Mouse (Mus musculus): ENCODE results near the gene Arid3b. TPM values are rescaled to one million over a fixed set of nuclear protein-coding genes. Genes with fewer than 3 reads are reported as not detected.

Arid3b gene
- polyA plus RNA-seq, 1 experiment from 2014 or later, result 56.8 TPM

DNA sequence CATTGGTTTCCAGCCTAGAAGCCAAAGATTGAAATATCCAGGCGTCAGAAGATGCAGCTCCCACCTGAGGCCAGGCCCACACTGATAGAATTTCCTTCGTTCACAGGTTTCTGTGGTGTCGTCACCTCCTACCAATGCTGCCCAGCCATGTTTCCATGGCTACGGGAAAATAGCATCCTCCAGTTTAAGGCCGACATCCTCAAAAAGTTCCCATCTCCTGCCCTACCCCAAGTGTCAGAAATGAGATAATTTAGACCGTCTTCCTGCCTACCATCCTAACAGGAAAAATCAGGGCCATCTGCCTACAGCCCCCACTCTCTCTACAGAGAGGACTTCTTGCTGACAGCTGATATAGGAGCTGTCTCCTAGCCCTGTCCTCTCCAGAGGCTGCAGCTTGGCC lies 70.2 kb downstream of the Arid3b start:
- Histone ChIP-seq H3K27ac (peak overlapping the region; percentile 99; the same call in 1 of the 2 replicates), H3K4me1 (peaks cover 41% of the 10 kb centered on the region), H3K4me3 (peak overlapping the region; percentile 90), H3K36me3 (peaks cover 6% of the 10 kb centered on the region), H3K27me3 (ENCODE audit: low read depth, poor library complexity, severe bottlenecking) (peaks cover 6% of the 10 kb centered on the region; the same call in 1 of the 2 replicates), H3K9me3 (replicated peaks) (no peaks in the 10 kb centered on the region)
- no peak for DNase-seq (ENCODE audit: low spot score)
- WGBS, result 43% methylated on average over 6 of the region's 6 CpGs

DNA sequence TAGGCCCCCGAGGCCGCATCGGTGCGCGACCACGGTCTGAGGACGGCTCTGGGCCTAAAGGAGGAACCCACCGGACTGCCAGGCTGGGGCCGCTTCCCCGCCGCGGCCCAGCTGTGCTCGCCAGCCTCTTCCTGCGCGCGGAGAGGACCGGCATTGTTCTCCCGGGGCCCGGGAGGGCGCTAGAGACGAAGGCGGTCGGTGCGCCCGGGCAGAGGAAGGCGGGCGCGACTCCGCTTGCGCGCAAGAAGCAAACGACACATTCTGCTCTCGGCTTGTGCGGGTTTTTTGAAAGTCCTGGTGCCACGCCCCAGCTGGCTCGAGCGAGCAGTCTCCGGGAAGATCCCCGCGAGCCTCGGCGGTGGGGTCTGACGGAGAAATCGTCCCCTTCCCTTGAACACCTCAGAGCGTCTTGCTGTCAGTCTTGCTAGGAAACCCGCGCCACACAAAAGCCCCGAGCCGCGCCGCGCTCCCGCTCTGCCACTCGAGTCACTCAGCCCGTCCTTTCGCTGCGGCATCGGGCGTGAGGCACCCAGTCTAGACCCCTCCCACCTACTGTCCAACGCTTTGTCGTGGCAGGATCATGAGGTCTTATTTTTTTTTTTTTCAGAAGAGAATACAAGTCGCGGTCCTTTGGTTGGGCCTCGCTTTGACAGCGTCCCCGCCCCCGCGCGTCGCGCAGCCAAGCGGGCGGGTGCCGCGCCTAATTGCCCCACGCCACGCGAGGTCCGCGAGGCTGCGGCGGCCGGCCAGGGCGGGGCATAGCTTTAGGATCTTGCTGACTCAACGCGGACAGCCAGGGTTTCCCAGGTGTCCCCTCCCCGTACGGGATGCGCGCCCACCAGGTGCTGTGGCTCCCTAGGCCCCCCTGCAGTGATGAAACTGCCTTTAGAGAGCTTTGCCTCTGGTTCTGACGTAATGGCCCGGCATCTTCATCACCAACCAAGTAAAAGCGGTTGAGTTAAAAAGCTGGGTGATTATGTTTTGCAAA lies 70.9 kb downstream of the Arid3b start, which contains the start of gene Clk3:
Gene Clk3 (minus strand): TSS at position 497 of the 988 bp plus-strand sequence.
- Histone ChIP-seq H3K9me3 (replicated peaks) (no peaks in the 10 kb centered on the region), H3K4me1 (peaks cover 41% of the 10 kb centered on the region), H3K27ac (peak within 1 kb of the TSS; percentile 99), H3K36me3 (peaks cover 14% of the 10 kb centered on the region), H3K27me3 (ENCODE audit: low read depth, poor library complexity, severe bottlenecking) (peaks cover 6% of the 10 kb centered on the region; the same call in 1 of the 2 replicates), H3K4me3 (peak within 1 kb of the TSS; percentile 90)
- WGBS, result under 1% methylated on average over 93 of the region's 93 CpGs
- DNase-seq (ENCODE audit: low spot score), result peak; percentile 73

- 0% methylated on average over 45 of the region's 45 CpGs for WGBS
- Histone ChIP-seq H3K4me1 (peaks cover 41% of the 10 kb centered on the region), H3K9me3 (replicated peaks) (no peaks in the 10 kb centered on the region), H3K27ac (peak overlapping the region; percentile 99), H3K36me3 (peaks cover 21% of the 10 kb centered on the region), H3K4me3 (peak overlapping the region; percentile 90), H3K27me3 (ENCODE audit: low read depth, poor library complexity, severe bottlenecking) (peaks cover 6% of the 10 kb centered on the region; the same call in 1 of the 2 replicates)
- DNase-seq (ENCODE audit: low spot score), result peak; percentile 98
These were observed 71.6 kb downstream of the Arid3b start for GRCm38 (mm10) chr9:57764974-57765363.

GRCm38 (mm10) chr9:57764147-57764973 lies 72.2 kb downstream of the Arid3b start:
- peaks cover 41% of the 10 kb centered on the region for H3K4me1 ChIP-seq
- H3K27ac ChIP-seq, result peak overlapping the region; percentile 99
- peaks cover 6% of the 10 kb centered on the region; the same call in 1 of the 2 replicates for H3K27me3 ChIP-seq (ENCODE audit: low read depth, poor library complexity, severe bottlenecking)
- under 1% methylated on average over 57 of the region's 57 CpGs for WGBS
- H3K9me3 ChIP-seq (replicated peaks), result no peaks in the 10 kb centered on the region
- no peak for DNase-seq (ENCODE audit: low spot score)
- H3K4me3 ChIP-seq, result peak overlapping the region; percentile 90
- H3K36me3 ChIP-seq, result peaks cover 27% of the 10 kb centered on the region

DNA sequence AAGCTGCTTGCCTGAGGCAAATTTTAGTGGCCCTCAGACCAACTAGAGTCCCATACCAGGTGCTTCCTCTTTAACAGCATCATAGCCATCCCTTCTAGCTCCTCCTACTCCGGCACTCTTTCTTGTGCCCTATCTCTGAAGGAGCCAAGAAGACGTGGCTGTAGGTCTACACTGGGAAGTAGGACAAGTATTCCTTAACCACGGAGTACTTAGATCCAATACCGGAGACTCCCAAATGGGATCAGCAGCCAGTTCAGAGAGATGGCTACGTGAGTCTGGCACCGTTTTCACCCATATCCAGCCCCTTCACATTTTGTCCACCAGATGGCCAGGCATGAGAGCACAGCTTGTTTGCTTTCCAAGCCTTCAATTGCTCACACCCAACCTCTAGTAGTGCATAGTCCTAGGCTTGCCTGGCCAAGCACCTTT lies 74.0 kb downstream of the Arid3b start:
- no peak overlapping the region for H3K27ac ChIP-seq
- H3K4me1 ChIP-seq, result peaks cover 41% of the 10 kb centered on the region
- peaks cover 45% of the 10 kb centered on the region for H3K36me3 ChIP-seq
- H3K27me3 ChIP-seq (ENCODE audit: low read depth, poor library complexity, severe bottlenecking), result peaks cover 6% of the 10 kb centered on the region; the same call in 1 of the 2 replicates
- DNase-seq (ENCODE audit: low spot score), result no peak
- H3K4me3 ChIP-seq, result peak overlapping the region; percentile 8; the same call in 1 of the 2 replicates
- H3K9me3 ChIP-seq (replicated peaks), result no peaks in the 10 kb centered on the region
- WGBS, result 73% methylated on average over 6 of the region's 6 CpGs

DNA sequence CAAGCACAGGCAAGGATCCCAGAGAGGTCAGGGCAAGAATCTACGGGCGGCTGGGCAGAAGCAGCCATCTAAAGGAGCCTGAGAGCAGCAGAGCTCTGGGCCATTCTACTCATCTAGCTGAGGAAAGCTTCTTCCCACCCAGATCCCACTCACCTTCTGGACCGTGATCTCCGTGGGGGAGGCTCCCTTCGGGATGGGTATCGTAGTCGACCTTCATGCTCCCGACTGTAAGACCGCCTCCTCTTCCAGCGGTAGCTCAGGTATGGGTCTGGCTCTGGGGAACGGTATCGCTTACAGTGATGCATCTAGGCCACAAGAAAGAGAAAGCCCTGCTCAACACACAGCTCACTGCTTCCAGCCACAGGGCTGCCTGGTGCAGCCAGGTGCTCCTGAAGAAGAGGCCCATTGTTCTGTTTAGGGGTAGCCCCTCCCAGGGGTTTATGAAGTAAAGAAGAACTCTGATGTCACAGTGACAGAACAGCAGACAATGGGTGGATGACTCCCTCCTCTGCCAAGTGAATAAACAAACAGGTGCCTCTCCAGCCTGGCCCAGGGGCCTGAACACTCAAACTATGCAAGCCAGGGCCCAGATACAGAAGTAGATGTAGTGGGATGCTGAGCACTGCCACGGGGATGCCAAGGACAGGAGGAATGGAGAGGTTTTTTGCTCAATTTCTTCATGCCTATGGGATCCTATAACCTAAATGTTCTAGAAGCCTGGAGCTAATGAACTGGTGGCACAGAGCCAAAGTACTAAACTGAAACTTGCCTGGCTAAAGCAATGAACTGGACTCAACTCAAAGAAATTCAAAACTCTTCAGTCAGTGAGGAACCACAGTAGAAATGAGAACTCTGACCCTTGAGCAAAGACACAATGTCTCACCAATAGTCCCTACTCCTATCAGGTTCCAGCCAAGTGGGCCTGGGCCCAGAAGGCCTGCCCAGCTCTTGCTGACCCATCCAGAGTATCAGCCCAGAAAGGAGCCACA lies 74.7 kb downstream of the Arid3b start:
- WGBS, result 95% methylated on average over 13 of the region's 13 CpGs
- Histone ChIP-seq H3K9me3 (replicated peaks) (no peaks in the 10 kb centered on the region), H3K4me1 (peaks cover 41% of the 10 kb centered on the region), H3K27me3 (ENCODE audit: low read depth, poor library complexity, severe bottlenecking) (0 out of 2 replicates have a peak, but pooled peaks cover under 1% of the 10 kb centered on the region), H3K4me3 (0 out of 2 replicates have a peak overlapping the region, but pooled peaks have one; percentile 8), H3K36me3 (peaks cover 52% of the 10 kb centered on the region), H3K27ac (no peak overlapping the region)
- DNase-seq (ENCODE audit: low spot score), result no peak

GRCm38 (mm10) chr9:57760416-57761146 lies 76.0 kb downstream of the Arid3b start:
- DNase-seq (ENCODE audit: low spot score), result no peak
- Histone ChIP-seq H3K4me3 (no peak overlapping the region), H3K9me3 (replicated peaks) (no peaks in the 10 kb centered on the region), H3K27ac (no peak overlapping the region), H3K4me1 (peaks cover 33% of the 10 kb centered on the region), H3K36me3 (peaks cover 62% of the 10 kb centered on the region), H3K27me3 (ENCODE audit: low read depth, poor library complexity, severe bottlenecking) (no peaks in the 10 kb centered on the region)
- 96% methylated on average over 24 of the region's 24 CpGs for WGBS

DNA sequence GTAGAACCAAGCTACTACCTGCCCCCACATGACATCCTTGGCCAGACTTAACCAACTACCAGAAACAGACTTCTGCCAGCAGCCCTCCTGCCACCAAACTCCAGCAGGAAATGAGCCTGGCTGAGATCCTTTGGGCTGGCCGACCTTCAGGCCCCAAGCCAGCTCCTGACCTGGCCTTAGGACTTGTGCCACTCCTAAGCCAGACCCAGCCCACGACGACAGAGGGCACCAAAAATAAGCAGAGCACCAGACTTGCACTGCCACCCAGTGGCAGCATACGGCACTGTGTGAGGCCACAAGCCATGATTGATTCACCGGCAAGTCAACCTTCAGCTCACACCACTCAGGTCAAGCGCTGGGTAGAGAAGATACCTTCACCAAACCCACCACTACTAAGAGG lies 77.3 kb downstream of the Arid3b start:
- no peaks in the 10 kb centered on the region for H3K27me3 ChIP-seq (ENCODE audit: low read depth, poor library complexity, severe bottlenecking)
- WGBS, result 40% methylated on average over 6 of the region's 6 CpGs
- no peaks in the 10 kb centered on the region for H3K9me3 ChIP-seq (replicated peaks)
- H3K4me1 ChIP-seq, result peaks cover 25% of the 10 kb centered on the region
- H3K27ac ChIP-seq, result no peak overlapping the region
- peaks cover 75% of the 10 kb centered on the region for H3K36me3 ChIP-seq
- peak; percentile 64 for DNase-seq (ENCODE audit: low spot score)
- no peak overlapping the region for H3K4me3 ChIP-seq

- H3K27ac ChIP-seq, result no peak overlapping the region
- no peak overlapping the region for H3K4me3 ChIP-seq
- peaks cover 17% of the 10 kb centered on the region for H3K4me1 ChIP-seq
- DNase-seq (ENCODE audit: low spot score), result no peak
- no peaks in the 10 kb centered on the region for H3K9me3 ChIP-seq (replicated peaks)
- WGBS, result 91% methylated on average over 22 of the region's 22 CpGs
- H3K27me3 ChIP-seq (ENCODE audit: low read depth, poor library complexity, severe bottlenecking), result no peaks in the 10 kb centered on the region
- peaks cover 83% of the 10 kb centered on the region for H3K36me3 ChIP-seq
These were observed 78.1 kb downstream of the Arid3b start for GRCm38 (mm10) chr9:57758528-57758927.

- Histone ChIP-seq H3K4me1 (peaks cover 8% of the 10 kb centered on the region), H3K9me3 (replicated peaks) (no peaks in the 10 kb centered on the region), H3K27ac (no peak overlapping the region), H3K27me3 (ENCODE audit: low read depth, poor library complexity, severe bottlenecking) (no peaks in the 10 kb centered on the region), H3K36me3 (peaks cover 92% of the 10 kb centered on the region), H3K4me3 (no peak overlapping the region)
- no peak for DNase-seq (ENCODE audit: low spot score)
- WGBS, result 84% methylated on average over 3 of the region's 3 CpGs
These were observed 79.0 kb downstream of the Arid3b start for GRCm38 (mm10) chr9:57757578-57757977.

- WGBS, result 92% methylated on average over 7 of the region's 7 CpGs
- no peak overlapping the region for H3K4me3 ChIP-seq
- 0 out of 2 replicates have a peak overlapping the region, but pooled peaks have one; percentile 34 for H3K27ac ChIP-seq
- peaks cover 100% of the 10 kb centered on the region for H3K36me3 ChIP-seq
- no peaks in the 10 kb centered on the region for H3K4me1 ChIP-seq
- no peak for DNase-seq (ENCODE audit: low spot score)
- H3K9me3 ChIP-seq (replicated peaks), result no peaks in the 10 kb centered on the region
- H3K27me3 ChIP-seq (ENCODE audit: low read depth, poor library complexity, severe bottlenecking), result no peaks in the 10 kb centered on the region
These were observed 85.7 kb downstream of the Arid3b start for GRCm38 (mm10) chr9:57750901-57751300.

All from limb, embryonic 10.5 days (tissue).